Mouse (Mus musculus) cortical plate, adult 2 months (tissue): ENCODE data around the gene Cd28. TPM values are rescaled to one million over a fixed set of nuclear protein-coding genes. Genes with fewer than 3 reads are reported as not detected.
"Not testable (repeated sequence)": the region's sequence is repeated elsewhere in the genome, so short reads cannot be mapped to it uniquely, and the experiment has no call there.

Experiments used
- H3K27ac ChIP-seq: fragments of 200-500 bp; 2 replicates; pipeline ENCODE4 v1.5.1; 2012; ENCODE audit warnings: low read length, control low read depth, inconsistent platforms; ENCODE audit not compliant: insufficient read depth
- H3K4me1 ChIP-seq: fragments of 200-500 bp; 2 replicates; pipeline ENCODE4 v1.6.1; 2011; ENCODE audit warnings: low read length; ENCODE audit not compliant: control insufficient read depth, insufficient read depth
- H3K4me3 ChIP-seq: fragments of 200-500 bp; 2 replicates; pipeline ENCODE4 v1.5.1; 2011; ENCODE audit warnings: mild to moderate bottlenecking, low read length, control low read depth; ENCODE audit not compliant: insufficient read depth
- CTCF ChIP-seq: fragments of 200-500 bp; IDR thresholded peaks from 2 replicates; pipeline ENCODE4 v1.5.1; 2011; ENCODE audit warnings: mild to moderate bottlenecking, control low read depth, low read length; ENCODE audit not compliant: insufficient read depth; ENCODE audit errors: extremely low read depth
- POLR2A ChIP-seq: fragments of 200-500 bp; IDR thresholded peaks from 2 replicates; pipeline ENCODE4 v1.6.1; 2011; ENCODE audit warnings: mild to moderate bottlenecking, low read length, control low read depth; ENCODE audit not compliant: insufficient read depth; ENCODE audit errors: extremely low read depth
- polyA plus RNA-seq: library from polyadenylated mRNA; depleted of rRNA; stranded (reverse); fragments of >200 nt; gene quantifications from 2 replicates; pipeline ENCODE4 v1.2.3, GENCODE M21; 2012; rRNA removed

Cd28 gene
- polyA plus RNA-seq, 1 experiment, result 0.10 TPM

- TF ChIP-seq POLR2A (no peak), CTCF (no peak)
- Histone ChIP-seq H3K4me3 (no peak overlapping the region), H3K27ac (no peak overlapping the region), H3K4me1 (peaks cover 1% of the 10 kb centered on the region; the same call in 1 of the 2 replicates)
These were observed 91.1 kb downstream of the Cd28 start for GRCm38 (mm10) chr1:60807748-60808147.

GRCm38 (mm10) chr1:60808466-60808865 lies 91.9 kb downstream of the Cd28 start:
- H3K27ac ChIP-seq, result no peak overlapping the region
- TF ChIP-seq CTCF (no peak), POLR2A (no peak)
- peaks cover 1% of the 10 kb centered on the region; the same call in 1 of the 2 replicates for H3K4me1 ChIP-seq
- no peak overlapping the region for H3K4me3 ChIP-seq

- Histone ChIP-seq H3K27ac (no peak overlapping the region), H3K4me1 (no peaks in the 10 kb centered on the region), H3K4me3 (no peak overlapping the region)
- no peak for TF ChIP-seq CTCF
- no peak for TF ChIP-seq POLR2A
These were observed 92.6 kb downstream of the Cd28 start for GRCm38 (mm10) chr1:60809166-60809565.

- Histone ChIP-seq H3K4me3 (no peak overlapping the region), H3K4me1 (no peaks in the 10 kb centered on the region), H3K27ac (no peak overlapping the region)
- TF ChIP-seq CTCF (no peak), POLR2A (no peak)
These were observed 94.2 kb downstream of the Cd28 start for GRCm38 (mm10) chr1:60810821-60811220.

- TF ChIP-seq CTCF (no peak), POLR2A (no peak)
- no peak overlapping the region for H3K27ac ChIP-seq
These were observed 95.4 kb downstream of the Cd28 start for GRCm38 (mm10) chr1:60811998-60812397.

GRCm38 (mm10) chr1:60813411-60813810 lies 96.8 kb downstream of the Cd28 start:
- TF ChIP-seq CTCF (no peak), POLR2A (no peak)
- no peaks in the 10 kb centered on the region for H3K4me1 ChIP-seq
- H3K27ac ChIP-seq, result no peak overlapping the region
- H3K4me3 ChIP-seq, result no peak overlapping the region

More at GRCm38 (mm10) chr1:60811998-60812397, 95.4 kb downstream of the Cd28 start:
- Histone ChIP-seq H3K4me1 (no peaks in the 10 kb centered on the region), H3K4me3 (no peak overlapping the region)

- TF ChIP-seq POLR2A, result no peak
- no peak for TF ChIP-seq CTCF
- H3K27ac ChIP-seq, result no peak overlapping the region
- no peaks in the 10 kb centered on the region for H3K4me1 ChIP-seq
- no peak overlapping the region for H3K4me3 ChIP-seq
These were observed 99.3 kb downstream of the Cd28 start for GRCm38 (mm10) chr1:60815912-60816311.

GRCm38 (mm10) chr1:60818491-60818890 lies 101.9 kb downstream of the Cd28 start:
- H3K4me1 ChIP-seq, H3K27ac ChIP-seq, H3K4me3 ChIP-seq: not testable (repeated sequence)

GRCm38 (mm10) chr1:60819993-60820392 lies 103.4 kb downstream of the Cd28 start:
- Histone ChIP-seq H3K4me3 (no peak overlapping the region), H3K27ac (no peak overlapping the region), H3K4me1 (no peaks in the 10 kb centered on the region)
- no peak for TF ChIP-seq POLR2A
- TF ChIP-seq CTCF, result no peak

- TF ChIP-seq CTCF, result no peak
- TF ChIP-seq POLR2A, result no peak
- Histone ChIP-seq H3K27ac (no peak overlapping the region), H3K4me1 (peaks cover 2% of the 10 kb centered on the region; the same call in 1 of the 2 replicates), H3K4me3 (no peak overlapping the region)
These were observed 104.4 kb downstream of the Cd28 start for GRCm38 (mm10) chr1:60820981-60821380.

- Histone ChIP-seq H3K4me1 (peaks cover 2% of the 10 kb centered on the region; the same call in 1 of the 2 replicates), H3K4me3 (no peak overlapping the region), H3K27ac (no peak overlapping the region)
- no peak for TF ChIP-seq POLR2A
- no peak for TF ChIP-seq CTCF
These were observed 105.0 kb downstream of the Cd28 start for GRCm38 (mm10) chr1:60821590-60821989.

Other genes starting within 250 kb of the Cd28 start
- gene Raph1, start 149.7 kb upstream of the Cd28 start, polyA plus RNA-seq, result 18.3 and 18.5 TPM in 2 replicates
- gene Ctla4, start 170.2 kb downstream of the Cd28 start, polyA plus RNA-seq, result 0.13 and 0.21 TPM in 2 replicates